Mouse (Mus musculus): Measurements from ENCODE around the gene Olfr488. TPM values are rescaled to one million over a fixed set of nuclear protein-coding genes. Genes with fewer than 3 reads are reported as not detected.
"Not testable (repeated sequence)": the region's sequence is repeated elsewhere in the genome, so short reads cannot be mapped to it uniquely, and the experiment has no call there.

The Olfr488 gene
- polyA plus RNA-seq (2014; fragmentation: Nextera tagmentation; extraction: Ambion mirVana): not detected in 2 replicates

DNA sequence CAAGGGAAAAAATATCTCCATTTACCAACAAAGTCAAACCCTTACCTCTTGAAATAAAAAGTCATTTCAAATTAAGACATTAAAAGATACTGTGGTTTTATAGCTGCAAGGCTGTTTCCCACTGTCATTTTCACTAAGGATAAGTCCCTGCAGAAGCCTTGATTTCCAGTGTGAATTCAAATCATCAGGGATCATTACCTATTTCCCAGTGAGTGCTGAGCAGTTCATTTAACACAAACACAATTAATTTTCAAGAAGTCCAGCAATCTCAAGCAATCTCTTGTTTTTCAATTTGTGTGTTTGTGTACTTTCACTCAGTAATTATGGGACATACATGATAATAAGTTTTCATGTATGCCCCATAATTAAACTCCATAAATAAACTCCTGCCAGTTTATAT is at the start of gene Olfr488:
TSS of gene Olfr488 (minus strand) at position 101 of the 400 bp plus-strand sequence.
- H3K9me3 ChIP-seq (replicated peaks; ENCODE audit: control insufficient read depth, low read length): no peaks in the 10 kb centered on the region
- no peaks in the 10 kb centered on the region for H3K36me3 ChIP-seq (replicated peaks; ENCODE audit: control insufficient read depth, insufficient read depth, low read depth, low read length)
- H3K27ac ChIP-seq (replicated peaks; ENCODE audit: low read depth, low read length): no peak within 1 kb of the TSS
- no peaks in the 10 kb centered on the region for H3K4me1 ChIP-seq (ENCODE audit: control insufficient read depth, insufficient read depth, low read length)
- no peak within 1 kb of the TSS for H3K9ac ChIP-seq (replicated peaks; ENCODE audit: low read length)
- DNase-seq (ENCODE audit: low spot score): no peak
- H3K4me2 ChIP-seq (ENCODE audit: low read depth, low read length): no peak within 1 kb of the TSS
- ATAC-seq (replicated peaks; ENCODE audit: insufficient number of reproducible peaks, low FRiP score, low TSS enrichment, low read depth): no peak
- no peak within 1 kb of the TSS for H3K4me3 ChIP-seq (ENCODE audit: low read depth, low read length)
- no peaks in the 10 kb centered on the region for H3K27me3 ChIP-seq (ENCODE audit: control insufficient read depth, insufficient read depth, low read length)

- ATAC-seq (replicated peaks; ENCODE audit: insufficient number of reproducible peaks, low FRiP score, low TSS enrichment, low read depth) (no peak), DNase-seq (ENCODE audit: low spot score) (no peak)
- Histone ChIP-seq H3K36me3 (replicated peaks; ENCODE audit: control insufficient read depth, insufficient read depth, low read depth, low read length) (no peaks in the 10 kb centered on the region), H3K9ac (replicated peaks; ENCODE audit: low read length) (no peak within 1 kb of the TSS), H3K27me3 (ENCODE audit: control insufficient read depth, insufficient read depth, low read length) (no peaks in the 10 kb centered on the region), H3K4me3 (ENCODE audit: low read depth, low read length) (no peak within 1 kb of the TSS), H3K4me1 (ENCODE audit: control insufficient read depth, insufficient read depth, low read length) (no peaks in the 10 kb centered on the region), H3K27ac (replicated peaks; ENCODE audit: low read depth, low read length) (no peak within 1 kb of the TSS), H3K4me2 (ENCODE audit: low read depth, low read length) (no peak within 1 kb of the TSS), H3K9me3 (replicated peaks; ENCODE audit: control insufficient read depth, low read length) (no peaks in the 10 kb centered on the region)
These were observed 30.7 kb upstream of the Olfr488 start, which contains the start of gene Olfr490 for GRCm38 (mm10) chr7:108288834-108289233. Gene Olfr490, minus strand, starts transcription at chr7:108288934.

DNA sequence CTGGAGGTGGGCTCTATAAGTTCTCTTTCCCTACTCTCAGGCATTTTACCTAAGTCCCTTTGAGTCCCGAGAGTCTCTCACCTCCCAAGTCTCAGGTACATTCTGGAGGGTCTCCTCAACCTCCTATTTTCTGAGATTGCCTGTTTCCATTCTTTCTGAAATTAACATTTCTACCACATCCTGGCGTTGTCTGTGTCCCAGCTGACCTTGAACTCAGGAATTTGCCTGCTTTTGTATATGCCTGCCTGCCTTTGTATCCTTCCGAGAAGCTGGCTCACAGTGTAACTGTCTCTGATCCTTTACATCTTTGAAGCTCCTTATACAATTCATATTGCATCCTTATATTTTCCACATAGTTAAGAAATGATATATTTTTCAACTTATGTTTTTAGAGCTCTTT is 24.6 kb downstream of the Olfr488 start:
- ATAC-seq (replicated peaks; ENCODE audit: insufficient number of reproducible peaks, low FRiP score, low TSS enrichment, low read depth) (no peak), DNase-seq (ENCODE audit: low spot score) (no peak)
- Histone ChIP-seq H3K4me2 (ENCODE audit: low read depth, low read length) (no peak overlapping the region), H3K9ac (replicated peaks; ENCODE audit: low read length) (no peak overlapping the region), H3K36me3 (replicated peaks; ENCODE audit: control insufficient read depth, insufficient read depth, low read depth, low read length) (no peaks in the 10 kb centered on the region), H3K4me3 (ENCODE audit: low read depth, low read length) (no peak overlapping the region), H3K4me1 (ENCODE audit: control insufficient read depth, insufficient read depth, low read length) (no peaks in the 10 kb centered on the region), H3K27ac (replicated peaks; ENCODE audit: low read depth, low read length) (no peak overlapping the region), H3K27me3 (ENCODE audit: control insufficient read depth, insufficient read depth, low read length) (no peaks in the 10 kb centered on the region), H3K9me3 (replicated peaks; ENCODE audit: control insufficient read depth, low read length) (no peaks in the 10 kb centered on the region)
- 74% methylated on average over 3 of the region's 3 CpGs for WGBS

DNA sequence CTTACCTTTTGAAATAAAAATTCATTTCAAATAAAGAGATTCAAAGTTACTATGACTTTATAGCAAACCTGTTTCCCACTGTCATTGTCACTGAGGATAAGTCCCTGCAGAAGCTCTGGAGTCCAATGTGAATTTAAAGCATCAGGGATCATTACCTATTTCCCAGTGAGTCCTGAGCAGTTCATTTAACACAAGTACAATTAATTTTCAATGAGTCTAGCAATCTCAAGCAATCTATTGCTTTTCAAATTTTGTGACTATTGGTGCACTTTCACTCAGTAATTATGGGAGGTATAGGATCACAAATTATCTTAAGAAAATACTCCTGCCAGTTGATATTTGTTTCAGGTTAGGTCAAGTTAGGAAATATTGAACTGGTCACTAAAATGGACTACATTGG is 43.6 kb downstream of the Olfr488 start, which contains the start of gene Olfr487:
TSS of gene Olfr487 (minus strand) at position 101 of the 400 bp plus-strand sequence.
- DNase-seq (ENCODE audit: low spot score); H3K4me1 ChIP-seq (ENCODE audit: control insufficient read depth, insufficient read depth, low read length); H3K4me2 ChIP-seq (ENCODE audit: low read depth, low read length); H3K36me3 ChIP-seq (replicated peaks; ENCODE audit: control insufficient read depth, insufficient read depth, low read depth, low read length); ATAC-seq (replicated peaks; ENCODE audit: insufficient number of reproducible peaks, low FRiP score, low TSS enrichment, low read depth); H3K27me3 ChIP-seq (ENCODE audit: control insufficient read depth, insufficient read depth, low read length); H3K4me3 ChIP-seq (ENCODE audit: low read depth, low read length); H3K9me3 ChIP-seq (replicated peaks; ENCODE audit: control insufficient read depth, low read length); H3K27ac ChIP-seq (replicated peaks; ENCODE audit: low read depth, low read length); H3K9ac ChIP-seq (replicated peaks; ENCODE audit: low read length): not testable (repeated sequence)

Other genes starting within 250 kb of the Olfr488 start
- gene Olfr478, start 224.4 kb downstream of the Olfr488 start, polyA plus RNA-seq (2014; fragmentation: Nextera tagmentation; extraction: Ambion mirVana): not detected in 2 replicates
- not detected in 2 replicates for gene Olfr479, start 207.7 kb downstream of the Olfr488 start, polyA plus RNA-seq (2014; fragmentation: Nextera tagmentation; extraction: Ambion mirVana)
- not detected in 2 replicates for gene Olfr480, start 191.0 kb downstream of the Olfr488 start, polyA plus RNA-seq (2014; fragmentation: Nextera tagmentation; extraction: Ambion mirVana)
- not detected in 2 replicates for gene Olfr481, start 178.5 kb downstream of the Olfr488 start, polyA plus RNA-seq (2014; fragmentation: Nextera tagmentation; extraction: Ambion mirVana)
- 0.10 TPM in 1 of 2 replicates, not detected in the other for gene Olfr482, start 160.8 kb downstream of the Olfr488 start, polyA plus RNA-seq (2014; fragmentation: Nextera tagmentation; extraction: Ambion mirVana)
- gene Olfr483, start 157.5 kb downstream of the Olfr488 start, polyA plus RNA-seq (2014; fragmentation: Nextera tagmentation; extraction: Ambion mirVana): 0.07 TPM in 1 of 2 replicates, not detected in the other
- gene Olfr484, start 130.9 kb downstream of the Olfr488 start, polyA plus RNA-seq (2014; fragmentation: Nextera tagmentation; extraction: Ambion mirVana): not detected in 2 replicates
- not detected in 2 replicates for gene Olfr485, start 98.5 kb downstream of the Olfr488 start, polyA plus RNA-seq (2014; fragmentation: Nextera tagmentation; extraction: Ambion mirVana)
- gene Olfr486, start 85.6 kb downstream of the Olfr488 start, polyA plus RNA-seq (2014; fragmentation: Nextera tagmentation; extraction: Ambion mirVana): not detected in 2 replicates
- gene Olfr487, start 43.7 kb downstream of the Olfr488 start, polyA plus RNA-seq (2014; fragmentation: Nextera tagmentation; extraction: Ambion mirVana): not detected in 2 replicates
- gene Olfr490, start 30.6 kb upstream of the Olfr488 start, polyA plus RNA-seq (2014; fragmentation: Nextera tagmentation; extraction: Ambion mirVana): not detected in 2 replicates
- not detected in 2 replicates for gene Olfr491, start 55.1 kb upstream of the Olfr488 start, polyA plus RNA-seq (2014; fragmentation: Nextera tagmentation; extraction: Ambion mirVana)
- not detected in 2 replicates for gene Olfr492, start 65.3 kb upstream of the Olfr488 start, polyA plus RNA-seq (2014; fragmentation: Nextera tagmentation; extraction: Ambion mirVana)
- gene Olfr493, start 88.6 kb upstream of the Olfr488 start, polyA plus RNA-seq (2014; fragmentation: Nextera tagmentation; extraction: Ambion mirVana): not detected in 2 replicates
- gene Olfr494, start 107.0 kb upstream of the Olfr488 start, polyA plus RNA-seq (2014; fragmentation: Nextera tagmentation; extraction: Ambion mirVana): not detected in 2 replicates
- not detected in 2 replicates for gene Olfr495, start 134.8 kb upstream of the Olfr488 start, polyA plus RNA-seq (2014; fragmentation: Nextera tagmentation; extraction: Ambion mirVana)
- gene Olfr497, start 162.1 kb upstream of the Olfr488 start, polyA plus RNA-seq (2014; fragmentation: Nextera tagmentation; extraction: Ambion mirVana): not detected in 2 replicates
- gene Olfr498, start 207.0 kb upstream of the Olfr488 start, polyA plus RNA-seq (2014; fragmentation: Nextera tagmentation; extraction: Ambion mirVana): not detected in 2 replicates